Mouse (Mus musculus): ENCODE data around the gene Rbm20. TPM values are rescaled to one million over a fixed set of nuclear protein-coding genes. Genes with fewer than 3 reads are reported as not detected.
"Not testable (repeated sequence)": the region's sequence is repeated elsewhere in the genome, so short reads cannot be mapped to it uniquely, and the experiment has no call there.

Gene Rbm20
- polyA plus RNA-seq, 1 experiment from 2014 or later = 5.1 TPM

DNA sequence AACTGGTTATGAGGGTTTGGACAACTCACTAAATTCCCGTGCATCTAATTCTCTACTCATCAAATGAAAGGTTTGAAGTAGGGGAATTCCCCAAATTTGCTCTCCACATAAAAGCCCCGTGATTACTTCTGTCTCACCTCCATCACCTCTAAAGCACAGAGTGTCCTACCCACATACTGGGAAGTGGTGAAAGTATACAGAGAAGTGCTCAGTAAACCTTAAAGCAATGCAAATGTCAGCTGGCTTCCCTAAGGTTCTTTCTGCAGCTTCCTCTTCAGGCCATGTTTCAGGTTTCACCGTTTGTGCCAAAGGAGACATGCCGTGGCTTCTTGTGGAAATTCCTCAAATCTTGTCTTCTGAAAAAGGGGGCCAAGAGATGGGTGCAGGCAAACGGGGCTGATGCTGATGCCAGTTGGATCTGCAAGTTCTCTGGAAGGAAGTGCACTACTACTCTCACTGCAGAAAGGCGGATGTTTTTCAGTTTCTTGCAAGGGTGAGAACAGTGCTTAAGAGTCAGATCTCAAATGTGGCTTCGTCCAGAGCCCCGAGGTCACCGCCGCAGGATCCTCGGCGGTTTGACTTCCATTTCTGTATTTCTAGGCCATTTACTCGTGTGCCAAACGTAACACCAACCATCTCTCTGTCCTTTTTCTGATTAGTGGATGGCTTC, 223.0 kb downstream of the Rbm20 start:
- ATAC-seq (ENCODE audit: insufficient number of reproducible peaks, insufficient read depth, low FRiP score, low TSS enrichment, low read depth) = no peak
- WGBS = 80% methylated on average over 14 of the region's 14 CpGs
- H3K4me3 ChIP-seq (replicated peaks) = no peak overlapping the region
- H3K9me3 ChIP-seq = no peaks in the 10 kb centered on the region
- no peak overlapping the region for H3K4me2 ChIP-seq
- no peaks in the 10 kb centered on the region for H3K27me3 ChIP-seq
- H3K36me3 ChIP-seq = no peaks in the 10 kb centered on the region
- H3K27ac ChIP-seq = no peak overlapping the region
- H3K9ac ChIP-seq (replicated peaks) = no peak overlapping the region
- peaks cover 31% of the 10 kb centered on the region for H3K4me1 ChIP-seq (replicated peaks)

DNA sequence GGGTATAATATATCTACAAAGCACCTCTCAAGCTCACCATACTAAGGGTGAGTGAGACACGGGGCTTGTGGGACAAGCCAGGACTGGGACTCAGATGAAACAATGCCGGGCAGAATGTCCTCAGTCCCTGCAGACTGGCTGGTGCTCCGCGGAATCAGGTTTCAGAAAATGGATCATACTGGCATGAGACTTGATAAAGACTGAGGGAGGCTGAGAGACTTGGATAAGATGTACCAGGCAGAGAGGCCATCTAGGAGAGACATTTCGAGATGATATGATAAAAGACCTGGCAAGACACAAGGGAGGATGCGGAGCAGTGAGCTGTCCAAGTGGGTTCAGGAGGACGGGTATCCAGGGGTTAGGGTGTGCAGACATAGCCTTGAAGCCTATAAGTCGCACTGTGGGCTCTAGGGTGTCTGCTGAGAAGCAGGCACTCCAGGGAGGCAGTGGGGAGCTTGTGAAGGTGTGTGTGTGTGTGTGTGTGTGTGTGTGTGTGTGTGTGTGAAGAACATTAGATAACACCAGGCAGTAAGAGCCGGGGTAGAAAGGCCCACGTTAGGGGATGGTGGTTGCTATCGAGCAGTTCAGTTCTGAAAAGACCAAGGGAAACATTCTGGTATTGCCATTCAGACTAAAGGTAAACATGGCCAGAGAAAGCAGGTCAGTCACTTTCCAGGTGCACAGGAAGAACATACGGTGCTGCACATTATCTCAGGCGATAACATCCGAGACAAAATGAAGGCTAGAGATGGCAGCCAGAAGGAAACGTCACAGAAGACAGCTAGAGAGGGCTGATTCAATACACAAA, 225.0 kb downstream of the Rbm20 start:
- H3K4me2 ChIP-seq = peak overlapping the region; percentile 68
- 67% methylated on average over 15 of the region's 15 CpGs for WGBS
- H3K4me1 ChIP-seq (replicated peaks) = peaks cover 33% of the 10 kb centered on the region
- ATAC-seq (ENCODE audit: insufficient number of reproducible peaks, insufficient read depth, low FRiP score, low TSS enrichment, low read depth) = no peak
- H3K36me3 ChIP-seq = no peaks in the 10 kb centered on the region
- no peaks in the 10 kb centered on the region for H3K27me3 ChIP-seq
- no peaks in the 10 kb centered on the region for H3K9me3 ChIP-seq
- H3K9ac ChIP-seq (replicated peaks) = peak overlapping the region; percentile 97
- H3K27ac ChIP-seq = peak overlapping the region; percentile 90
- H3K4me3 ChIP-seq (replicated peaks) = peak overlapping the region; percentile 98

DNA sequence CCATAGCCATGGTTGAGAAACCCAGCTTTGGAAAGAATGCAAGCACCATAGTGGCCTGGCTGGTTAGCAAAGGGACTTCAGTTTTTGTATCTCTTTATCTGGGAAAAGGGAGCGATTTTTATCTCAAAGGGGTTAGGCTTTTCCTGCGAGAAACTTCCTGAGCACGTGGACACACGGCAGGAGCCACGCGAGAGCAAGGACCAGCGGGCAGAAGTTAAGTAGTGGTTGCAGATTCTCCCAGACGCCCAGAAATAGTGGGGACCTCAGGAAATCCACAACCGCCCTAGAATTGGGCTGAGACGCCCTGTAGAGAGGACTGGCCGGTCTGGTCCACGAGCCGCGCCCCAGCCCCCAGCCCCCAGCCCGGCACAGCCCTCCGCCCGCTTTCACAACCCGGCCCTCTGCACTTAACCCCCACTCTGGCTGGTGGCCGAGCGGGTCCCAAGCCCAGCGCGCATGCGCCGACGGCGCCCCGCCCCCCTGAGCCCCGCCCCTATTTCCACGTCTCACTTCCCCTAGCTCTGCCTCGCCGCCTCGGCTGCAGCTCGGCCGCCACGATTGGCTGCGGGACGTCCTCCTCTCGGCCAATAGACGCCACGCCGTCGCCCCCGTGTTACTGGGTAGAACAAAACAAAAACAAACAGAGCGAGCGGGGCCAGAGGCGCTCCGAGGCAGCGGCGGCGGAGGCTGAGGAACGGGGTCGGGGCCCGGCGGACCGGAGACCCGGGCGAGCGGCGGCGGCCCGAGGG, 225.8 kb downstream of the Rbm20 start:
- H3K9ac ChIP-seq (replicated peaks) = peak overlapping the region; percentile 97
- no peaks in the 10 kb centered on the region for H3K27me3 ChIP-seq
- WGBS = under 1% methylated on average over 61 of the region's 61 CpGs
- no peaks in the 10 kb centered on the region for H3K36me3 ChIP-seq
- peak overlapping the region; percentile 98 for H3K4me3 ChIP-seq (replicated peaks)
- no peaks in the 10 kb centered on the region for H3K9me3 ChIP-seq
- H3K4me1 ChIP-seq (replicated peaks) = peaks cover 33% of the 10 kb centered on the region
- peak overlapping the region; percentile 90 for H3K27ac ChIP-seq
- ATAC-seq (ENCODE audit: insufficient number of reproducible peaks, insufficient read depth, low FRiP score, low TSS enrichment, low read depth) = peak; percentile 98
- H3K4me2 ChIP-seq = peak overlapping the region; percentile 68

DNA sequence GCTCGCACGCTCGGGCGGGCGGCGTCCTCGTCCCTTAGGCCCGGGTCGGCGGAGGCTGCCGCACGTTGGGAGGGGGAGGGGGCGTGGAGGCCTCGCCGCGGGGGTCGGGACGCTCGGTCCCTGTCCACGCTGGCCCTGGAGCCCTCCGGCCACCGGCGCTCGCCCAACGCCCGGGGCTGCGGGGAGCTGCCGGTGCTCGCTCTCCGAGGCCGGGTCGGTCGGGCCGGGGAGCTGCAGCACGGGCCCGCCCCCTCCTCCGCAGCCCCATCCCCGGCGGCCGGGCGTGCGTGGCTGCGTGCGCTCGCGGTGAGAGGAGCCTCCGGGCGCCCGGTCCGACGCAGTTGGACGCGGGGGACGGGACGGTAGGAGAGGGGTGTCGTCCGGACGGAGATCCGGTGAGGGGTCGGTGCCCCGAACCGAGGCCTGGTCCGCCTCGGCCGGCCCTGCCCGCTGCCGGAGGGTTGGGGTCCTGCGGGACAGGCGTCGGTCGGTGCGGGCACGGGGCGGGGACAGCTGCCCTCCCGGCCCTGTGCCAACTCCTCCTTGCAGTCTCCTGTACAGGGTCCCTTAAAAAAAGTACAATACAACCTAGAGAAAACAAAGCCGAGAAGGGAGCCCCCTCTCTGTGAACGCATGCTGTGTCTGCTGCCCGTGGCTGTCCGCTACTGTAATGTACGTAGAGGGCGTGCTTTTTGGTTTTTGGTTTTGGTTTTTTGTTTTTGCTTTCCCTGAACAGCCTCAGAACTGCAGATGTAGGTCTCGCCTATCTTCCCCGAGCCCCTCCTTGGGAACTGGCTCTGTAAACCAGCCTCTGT, 226.6 kb downstream of the Rbm20 start:
- H3K9ac ChIP-seq (replicated peaks) = peak overlapping the region; percentile 97
- H3K36me3 ChIP-seq = 0 out of 2 replicates have a peak, but pooled peaks cover 4% of the 10 kb centered on the region
- peak overlapping the region; percentile 98 for H3K4me3 ChIP-seq (replicated peaks)
- ATAC-seq (ENCODE audit: insufficient number of reproducible peaks, insufficient read depth, low FRiP score, low TSS enrichment, low read depth) = peak; percentile 72
- peak overlapping the region; percentile 90 for H3K27ac ChIP-seq
- H3K4me2 ChIP-seq = peak overlapping the region; percentile 62
- H3K27me3 ChIP-seq = no peaks in the 10 kb centered on the region
- WGBS = under 1% methylated on average over 78 of the region's 83 CpGs
- peaks cover 33% of the 10 kb centered on the region for H3K4me1 ChIP-seq (replicated peaks)
- no peaks in the 10 kb centered on the region for H3K9me3 ChIP-seq

- H3K4me3 ChIP-seq (replicated peaks) = peak overlapping the region; percentile 98
- peaks cover 14% of the 10 kb centered on the region for H3K36me3 ChIP-seq
- peak overlapping the region; percentile 62 for H3K4me2 ChIP-seq
- H3K27me3 ChIP-seq = no peaks in the 10 kb centered on the region
- H3K4me1 ChIP-seq (replicated peaks) = peaks cover 33% of the 10 kb centered on the region
- H3K9ac ChIP-seq (replicated peaks) = no peak overlapping the region
- 79% methylated on average over 7 of the region's 7 CpGs for WGBS
- no peak overlapping the region for H3K27ac ChIP-seq
- no peaks in the 10 kb centered on the region for H3K9me3 ChIP-seq
- ATAC-seq (ENCODE audit: insufficient number of reproducible peaks, insufficient read depth, low FRiP score, low TSS enrichment, low read depth) = no peak
Observed at GRCm38 (mm10) chr19:53904833-53905480, 227.9 kb downstream of the Rbm20 start.

GRCm38 (mm10) chr19:53906033-53906702, 229.1 kb downstream of the Rbm20 start:
- no peak for ATAC-seq (ENCODE audit: insufficient number of reproducible peaks, insufficient read depth, low FRiP score, low TSS enrichment, low read depth)
- peaks cover 22% of the 10 kb centered on the region for H3K36me3 ChIP-seq
- peaks cover 30% of the 10 kb centered on the region for H3K4me1 ChIP-seq (replicated peaks)
- peak overlapping the region; percentile 35; the same call in 1 of the 2 replicates for H3K27ac ChIP-seq
- no peaks in the 10 kb centered on the region for H3K27me3 ChIP-seq
- WGBS = 32% methylated on average over 6 of the region's 6 CpGs
- H3K9me3 ChIP-seq = no peaks in the 10 kb centered on the region
- no peak overlapping the region for H3K4me3 ChIP-seq (replicated peaks)
- peak overlapping the region; percentile 62 for H3K4me2 ChIP-seq
- H3K9ac ChIP-seq (replicated peaks) = no peak overlapping the region

DNA sequence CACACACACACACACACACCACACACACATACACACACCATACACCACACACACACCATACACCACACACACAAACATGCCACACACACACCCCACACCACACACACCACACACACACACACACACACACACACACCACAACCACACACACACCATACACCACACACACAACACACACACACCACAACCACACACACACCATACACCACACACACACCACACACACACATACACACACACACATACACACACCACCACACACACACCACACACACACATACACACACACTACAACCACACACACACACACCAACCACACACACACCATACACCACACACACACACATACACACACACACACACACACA, 229.6 kb downstream of the Rbm20 start:
- not testable (repeated sequence) for H3K9ac ChIP-seq (replicated peaks); H3K4me3 ChIP-seq (replicated peaks); H3K27me3 ChIP-seq; ATAC-seq (ENCODE audit: insufficient number of reproducible peaks, insufficient read depth, low FRiP score, low TSS enrichment, low read depth); H3K9me3 ChIP-seq; H3K4me2 ChIP-seq
- Histone ChIP-seq H3K27ac (peak overlapping the region; percentile 35; the same call in 1 of the 2 replicates), H3K4me1 (replicated peaks) (peaks cover 30% of the 10 kb centered on the region), H3K36me3 (peaks cover 25% of the 10 kb centered on the region)

- H3K36me3 ChIP-seq = peaks cover 86% of the 10 kb centered on the region
- H3K4me2 ChIP-seq = no peak overlapping the region
- H3K4me3 ChIP-seq (replicated peaks) = no peak overlapping the region
- H3K9ac ChIP-seq (replicated peaks) = no peak overlapping the region
- no peaks in the 10 kb centered on the region for H3K9me3 ChIP-seq
- H3K27ac ChIP-seq = no peak overlapping the region
- 87% methylated on average over 4 of the region's 4 CpGs for WGBS
- no peak for ATAC-seq (ENCODE audit: insufficient number of reproducible peaks, insufficient read depth, low FRiP score, low TSS enrichment, low read depth)
- H3K4me1 ChIP-seq (replicated peaks) = no peaks in the 10 kb centered on the region
- no peaks in the 10 kb centered on the region for H3K27me3 ChIP-seq
Observed at GRCm38 (mm10) chr19:53914950-53915349, 237.8 kb downstream of the Rbm20 start.

Measured in limb, embryonic 12.5 days (tissue).